Mouse (Mus musculus) thymus, postnatal 4 days (tissue): ENCODE results near the gene Xlr5a.
"Not testable (repeated sequence)": the region's sequence is repeated elsewhere in the genome, so short reads cannot be mapped to it uniquely, and the experiment has no call there.

ENCODE experiments used
- DNase-seq: peaks from one replicate; pipeline ENCODE4 v3.0.0; 2021

Gene Xlr5a

DNA sequence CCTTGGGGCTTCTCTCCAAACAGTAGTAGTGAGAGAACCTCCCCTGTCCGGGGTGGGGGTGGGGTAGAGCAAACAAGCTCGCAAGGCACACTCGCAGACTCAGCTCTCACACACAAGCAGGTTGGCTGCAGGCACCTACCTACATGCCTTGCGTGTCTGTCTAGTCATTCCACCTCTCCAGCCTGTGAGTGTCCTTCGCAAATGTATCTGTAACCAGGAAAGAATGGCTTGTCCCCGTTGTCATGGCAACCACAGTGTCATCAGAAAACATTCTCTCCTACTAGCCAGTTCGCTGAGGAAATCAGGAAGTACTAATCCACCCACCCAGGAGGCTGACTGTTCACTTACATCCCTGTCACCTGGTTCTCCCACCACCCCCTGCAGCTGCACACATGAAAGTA lies 149.6 kb downstream of the Xlr5a start:
- not testable (repeated sequence) for DNase-seq

DNA sequence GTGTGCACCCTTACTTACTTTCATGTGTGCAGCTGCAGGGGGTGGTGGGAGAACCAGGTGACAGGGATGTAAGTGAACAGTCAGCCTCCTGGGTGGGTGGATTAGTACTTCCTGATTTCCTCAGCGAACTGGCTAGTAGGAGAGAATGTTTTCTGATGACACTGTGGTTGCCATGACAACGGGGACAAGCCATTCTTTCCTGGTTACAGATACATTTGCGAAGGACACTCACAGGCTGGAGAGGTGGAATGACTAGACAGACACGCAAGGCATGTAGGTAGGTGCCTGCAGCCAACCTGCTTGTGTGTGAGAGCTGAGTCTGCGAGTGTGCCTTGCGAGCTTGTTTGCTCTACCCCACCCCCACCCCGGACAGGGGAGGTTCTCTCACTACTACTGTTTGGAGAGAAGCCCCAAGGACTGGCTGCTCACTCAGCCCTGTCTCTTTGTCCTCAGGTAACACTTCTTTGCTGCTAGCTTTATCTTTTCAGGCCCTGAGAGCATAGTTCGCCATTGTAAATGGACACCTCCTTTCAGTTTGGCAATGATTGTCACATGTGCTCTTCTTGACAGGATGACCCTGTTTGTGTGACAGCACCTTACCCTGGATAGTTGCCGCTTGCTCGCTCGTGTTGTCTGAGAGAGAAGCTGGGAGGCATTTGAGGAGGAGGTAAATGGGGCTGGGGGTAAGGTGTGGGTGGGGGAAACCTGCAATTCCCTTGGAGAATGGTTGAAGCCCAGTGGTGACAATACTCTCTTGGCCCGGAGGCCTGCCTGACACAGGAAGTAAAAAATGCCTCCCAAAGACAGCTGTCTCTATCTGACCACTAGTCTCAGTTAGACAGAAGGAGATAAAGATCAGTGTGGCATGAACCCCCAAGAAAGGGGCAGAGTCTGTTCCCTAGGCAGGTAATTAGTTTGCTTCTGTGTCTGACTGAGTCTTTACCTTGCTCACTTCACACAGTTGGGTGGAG lies 169.6 kb downstream of the Xlr5a start:
- not testable (repeated sequence) for DNase-seq

DNA sequence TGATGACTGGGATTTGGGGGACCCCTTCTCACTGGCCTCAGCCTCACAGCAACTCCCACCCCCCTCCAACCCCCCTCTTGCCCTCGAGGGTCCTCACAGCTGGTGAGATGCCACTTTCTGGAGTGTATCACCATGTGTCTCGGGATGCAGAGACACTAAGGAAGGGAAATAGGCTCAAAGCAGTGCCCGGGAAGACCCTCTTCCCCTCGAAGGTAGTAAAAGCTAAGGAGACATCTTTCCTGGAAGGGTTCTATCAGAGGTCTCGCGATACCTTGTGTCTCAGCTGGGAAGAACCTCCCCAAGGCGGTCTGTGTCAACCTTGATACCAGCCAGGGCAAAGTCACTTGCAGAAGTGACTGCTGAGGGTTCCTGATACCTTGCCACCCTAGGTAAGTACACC lies 176.0 kb downstream of the Xlr5a start, which contains the start of gene Gm14685:
Gm14685 (plus strand) TSS at position 301 of the 400 bp plus-strand sequence.
- DNase-seq: not testable (repeated sequence)

DNA sequence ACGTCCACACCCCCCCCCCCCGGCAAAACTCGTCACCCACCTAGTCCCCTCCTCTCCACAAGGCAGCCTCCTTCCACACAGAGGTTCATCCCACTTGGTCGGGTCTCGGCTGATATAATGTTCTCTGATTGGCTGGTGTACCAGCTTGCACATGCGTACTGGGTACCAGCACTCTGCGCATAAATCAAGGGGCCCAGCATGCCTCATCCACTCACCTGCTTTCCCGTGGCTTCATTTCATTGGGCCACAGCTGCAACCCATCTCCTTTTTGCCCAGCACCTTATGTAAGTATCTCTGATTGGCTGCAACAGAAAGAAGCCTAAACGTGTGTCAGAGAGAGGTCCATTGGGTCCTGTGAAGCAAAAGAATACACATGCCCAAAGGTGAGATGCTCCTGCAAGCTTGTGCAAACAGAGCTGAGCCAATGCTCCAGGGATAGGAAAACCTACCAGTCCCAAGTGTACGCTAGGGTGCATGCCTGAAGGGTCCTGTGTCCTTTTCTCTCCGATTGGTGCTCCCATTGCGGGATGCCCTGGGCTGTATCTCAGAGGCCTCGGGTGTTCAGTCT lies 195.8 kb downstream of the Xlr5a start, which contains the start of gene Xlr3a:
Xlr3a (minus strand) TSS at position 155 of the 568 bp plus-strand sequence.
- DNase-seq: peak; percentile 15

DNA sequence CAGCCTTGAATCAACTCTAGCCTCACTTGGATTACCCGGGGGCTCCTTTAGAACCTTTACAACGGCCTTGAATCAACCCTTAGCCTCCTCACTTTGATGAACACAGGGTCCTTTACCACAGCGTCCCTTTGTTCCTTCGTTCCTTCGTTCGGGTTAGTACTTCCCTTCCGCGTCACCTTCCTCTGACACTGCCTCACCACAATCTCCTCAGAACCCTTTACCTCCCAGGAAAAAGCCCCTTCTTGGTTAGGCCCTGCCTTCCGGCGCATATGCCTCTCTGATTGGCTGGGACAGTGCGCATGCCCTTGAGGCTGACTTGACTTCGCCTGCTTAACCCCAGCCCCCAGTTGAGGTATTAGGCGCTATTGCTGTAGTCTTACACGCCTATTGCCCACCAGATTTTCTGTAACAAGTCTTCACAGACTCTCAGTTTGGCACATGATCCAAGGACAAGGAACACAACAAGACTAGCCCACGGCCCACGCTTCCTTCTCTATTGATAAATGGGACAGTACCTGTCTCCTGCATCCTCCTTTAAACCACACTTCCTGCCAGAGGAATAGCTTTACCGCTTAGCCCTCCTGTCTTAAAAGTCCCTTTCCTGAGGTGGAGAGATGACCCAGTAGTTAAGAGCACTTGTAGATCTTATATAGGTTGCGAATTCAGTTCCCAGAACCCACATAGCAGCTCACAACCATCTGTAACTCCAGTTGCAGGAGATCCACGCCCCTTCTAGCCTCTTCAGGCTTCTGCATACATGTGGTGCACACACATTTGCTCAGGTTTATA lies 210.3 kb downstream of the Xlr5a start, which contains the start of gene Xlr4a:
Xlr4a (minus strand) TSS at position 212 of the 789 bp plus-strand sequence.
- peak; percentile 33 for DNase-seq

DNA sequence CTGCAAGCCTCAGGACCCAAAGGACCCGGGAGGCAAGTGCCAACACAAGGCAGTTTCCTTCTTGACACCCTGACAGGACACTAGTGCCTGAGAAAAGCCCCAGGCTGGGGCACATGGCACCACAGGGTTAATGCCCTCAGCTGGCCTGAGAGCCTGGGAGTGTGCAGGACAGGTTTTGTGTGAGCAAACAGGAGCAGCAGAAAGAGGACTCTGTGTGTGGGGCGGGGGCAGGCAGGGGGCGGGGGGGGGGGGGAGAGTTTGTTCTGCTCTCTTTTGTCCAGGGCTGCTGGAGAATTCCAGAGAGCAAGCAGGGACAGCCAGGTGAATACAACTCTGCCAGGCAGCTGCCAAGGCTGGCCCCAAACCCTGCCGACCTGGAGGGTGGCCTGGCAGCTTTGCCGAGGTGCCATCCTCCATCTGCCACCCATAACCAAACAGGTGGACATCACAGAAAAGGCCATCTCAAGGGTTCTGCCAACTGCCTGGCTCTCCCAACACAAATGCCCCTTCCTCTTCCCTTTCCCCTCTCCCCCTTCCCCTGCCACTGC lies 225.9 kb downstream of the Xlr5a start:
- not testable (repeated sequence) for DNase-seq

DNA sequence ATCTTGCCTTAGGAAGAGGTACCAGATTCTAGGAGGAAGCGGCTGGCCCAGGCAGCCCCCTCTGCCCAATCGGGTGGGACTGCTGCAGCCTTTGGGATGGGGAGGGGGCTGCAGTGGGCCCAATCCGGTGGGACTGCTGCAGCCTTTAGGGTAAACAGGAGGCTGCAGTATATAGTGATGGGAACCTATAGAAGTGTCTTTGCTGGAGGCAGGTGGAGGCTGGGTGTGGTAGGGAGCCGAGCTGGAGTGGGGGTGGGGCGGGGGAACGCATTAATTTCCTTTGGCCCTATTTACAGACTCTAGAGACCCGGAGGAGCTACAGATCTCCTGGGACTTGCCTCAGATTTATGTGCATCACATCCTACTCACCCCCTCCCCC lies 228.4 kb downstream of the Xlr5a start, which contains the start of gene Pnma3:
Pnma3 (plus strand) TSS at position 373 of the 379 bp plus-strand sequence.
- DNase-seq: no peak

DNA sequence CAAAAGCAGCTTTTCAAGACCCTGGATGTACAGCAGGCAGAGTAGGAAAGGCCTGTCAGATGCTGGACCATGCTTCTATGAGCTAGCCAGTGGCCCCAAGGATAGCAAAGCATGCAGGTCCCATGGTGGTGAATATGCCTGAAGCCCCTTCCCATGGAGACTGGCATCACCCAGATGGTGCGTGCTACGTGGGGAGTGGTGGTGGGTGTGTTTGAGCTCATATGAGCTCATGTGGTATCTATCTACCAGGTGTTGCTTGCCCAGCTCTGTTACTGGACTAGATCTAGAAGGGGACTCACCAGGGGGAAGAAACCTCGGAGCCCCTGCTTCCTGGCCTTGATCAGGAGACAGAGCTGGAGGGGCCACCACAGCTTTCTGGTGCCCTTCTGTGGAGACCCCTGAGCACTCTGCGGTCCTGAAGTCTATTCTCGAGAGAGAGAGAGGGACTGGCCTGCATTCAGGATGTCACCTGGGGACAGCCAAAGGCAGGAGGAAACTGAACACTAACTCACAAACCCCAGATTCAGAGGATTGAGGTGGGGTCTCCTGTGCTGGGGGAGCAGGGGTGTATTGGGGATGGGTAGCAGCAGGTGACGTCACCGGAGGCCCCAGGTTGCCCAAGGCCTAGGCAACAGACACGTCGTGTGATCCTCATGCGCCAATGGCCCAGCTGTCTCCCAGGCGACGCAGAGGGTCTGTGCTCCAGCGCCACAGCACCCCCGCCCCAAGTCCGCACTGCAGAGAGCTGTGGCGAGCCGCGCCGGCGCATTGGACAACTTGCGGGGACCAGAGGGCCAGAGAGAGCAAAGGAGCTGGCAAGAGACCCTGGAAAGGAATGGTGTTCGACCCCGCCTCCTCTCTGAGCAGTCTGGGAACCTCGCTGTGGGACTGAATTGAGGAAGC lies 229.0 kb downstream of the Xlr5a start:
- DNase-seq: no peak

DNA sequence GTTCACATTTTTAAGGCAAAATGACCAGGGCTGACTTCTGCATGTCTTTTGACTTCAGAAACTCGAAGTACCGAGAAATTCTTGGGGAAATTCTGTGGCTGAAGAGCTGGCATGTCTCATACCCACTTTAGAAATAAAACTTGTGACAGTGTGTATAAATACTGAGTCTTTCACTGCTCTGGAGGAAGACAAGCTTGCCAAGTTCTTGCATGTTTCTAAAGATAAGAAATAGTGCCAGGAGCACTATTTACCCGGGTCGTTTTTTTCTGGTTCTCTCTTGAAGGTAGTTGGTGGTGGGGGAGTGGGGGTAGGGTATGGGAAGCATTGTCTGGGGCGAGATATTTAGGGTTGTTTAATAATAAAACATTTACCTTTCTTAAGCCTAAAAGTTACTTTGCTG lies 230.5 kb downstream of the Xlr5a start:
- DNase-seq: no peak

DNA sequence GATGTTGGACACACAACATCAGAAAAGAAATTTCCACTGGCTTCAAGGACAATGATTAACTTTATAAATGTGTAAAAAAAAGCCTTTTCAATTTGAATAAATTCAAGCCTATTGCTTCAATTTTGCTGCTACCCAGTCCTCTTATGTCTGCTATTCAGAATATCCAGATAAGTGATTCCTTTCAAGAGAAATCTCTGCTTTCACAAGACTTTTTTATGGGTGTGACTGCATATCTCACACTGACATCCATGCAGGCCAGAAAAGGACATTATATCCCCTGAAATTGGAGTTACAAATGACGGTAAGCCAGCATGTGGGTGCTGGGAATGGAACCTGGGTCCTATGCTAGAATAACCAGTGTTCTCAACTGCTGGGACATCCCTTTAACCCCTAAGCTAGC lies 231.2 kb downstream of the Xlr5a start:
- DNase-seq: no peak
